Mouse (Mus musculus) gastrocnemius, adult 2 months (tissue): ENCODE measurements at regions not wholly inside any gene's neighbourhood (a gene's known extent, or its start where the extent isn't known, plus 50 kb on each side); places are given as distances from the start of the nearest gene placed in this dataset.

Experiments
- DNase-seq: peaks from one replicate; pipeline ENCODE4 v3.0.0; 2022
- H3K27ac ChIP-seq: fragments of 200-600 bp; 2 replicates; pipeline ENCODE4 v1.8.1; 2022; ENCODE audit warnings: mild to moderate bottlenecking
- H3K4me3 ChIP-seq: fragments of 200-600 bp; 2 replicates; pipeline ENCODE4 v1.8.1; 2022; ENCODE audit warnings: mild to moderate bottlenecking, moderate library complexity
- CTCF ChIP-seq: fragments of 200-600 bp; IDR thresholded peaks from 2 replicates; pipeline ENCODE4 v1.8.1; 2022; ENCODE audit warnings: antibody characterized with exemption, mild to moderate bottlenecking, moderate library complexity
- intact Hi-C: fragments of 180-260 bp; cut with DNase I; formaldehyde crosslinking; loops from one replicate; pipeline ENCODE4 v1.15.1; 2025

- Histone ChIP-seq H3K4me3 (no peak overlapping the region), H3K27ac (no peak overlapping the region)
- DNase-seq, result no peak
- TF ChIP-seq CTCF, result no peak
- intact Hi-C loops, result no loop called here
Observed at GRCm38 (mm10) chr6:11796361-11796760, 110.9 kb downstream of the Ndufa4 start.

GRCm38 (mm10) chr6:11793366-11793765, 113.9 kb downstream of the Ndufa4 start:
- H3K4me3 ChIP-seq, result peak overlapping the region; percentile 65
- peak; percentile 63 for TF ChIP-seq CTCF
- no peak overlapping the region for H3K27ac ChIP-seq
- intact Hi-C loops, result no loop called here
- DNase-seq, result no peak

GRCm38 (mm10) chr6:11792186-11792585, 115.1 kb downstream of the Ndufa4 start:
- intact Hi-C loops, result no loop called here
- TF ChIP-seq CTCF, result no peak

GRCm38 (mm10) chr6:11791056-11791455, 116.2 kb downstream of the Ndufa4 start:
- TF ChIP-seq CTCF, result no peak
- Histone ChIP-seq H3K27ac (no peak overlapping the region), H3K4me3 (no peak overlapping the region)
- no peak for DNase-seq
- intact Hi-C loops, result no loop called here

More at GRCm38 (mm10) chr6:11792186-11792585, 115.1 kb downstream of the Ndufa4 start:
- H3K27ac ChIP-seq, result no peak overlapping the region
- no peak for DNase-seq
- H3K4me3 ChIP-seq, result no peak overlapping the region

- Histone ChIP-seq H3K4me3 (no peak overlapping the region), H3K27ac (no peak overlapping the region)
- no peak for DNase-seq
- intact Hi-C loops, result no loop called here
- no peak for TF ChIP-seq CTCF
Observed at GRCm38 (mm10) chr6:11773992-11774391, 133.3 kb downstream of the Ndufa4 start.

GRCm38 (mm10) chr6:11762912-11763311, 144.4 kb downstream of the Ndufa4 start:
- TF ChIP-seq CTCF, result no peak
- intact Hi-C loops, result no loop called here

GRCm38 (mm10) chr6:11737667-11738066, 169.6 kb downstream of the Ndufa4 start:
- no peak for DNase-seq
- intact Hi-C loops, result no loop called here
- TF ChIP-seq CTCF, result no peak
- Histone ChIP-seq H3K4me3 (no peak overlapping the region), H3K27ac (no peak overlapping the region)

More at GRCm38 (mm10) chr6:11762912-11763311, 144.4 kb downstream of the Ndufa4 start:
- no peak for DNase-seq
- no peak overlapping the region for H3K4me3 ChIP-seq
- no peak overlapping the region for H3K27ac ChIP-seq

- Histone ChIP-seq H3K27ac (no peak overlapping the region), H3K4me3 (no peak overlapping the region)
- TF ChIP-seq CTCF, result no peak
- intact Hi-C loops, result no loop called here
- no peak for DNase-seq
Observed at GRCm38 (mm10) chr6:11731126-11731525, 176.2 kb downstream of the Ndufa4 start.

- TF ChIP-seq CTCF, result no peak
- no peak for DNase-seq
- intact Hi-C loops, result no loop called here
- Histone ChIP-seq H3K4me3 (no peak overlapping the region), H3K27ac (no peak overlapping the region)
Observed at GRCm38 (mm10) chr6:11730667-11731066, 176.6 kb downstream of the Ndufa4 start.

- TF ChIP-seq CTCF, result no peak
- DNase-seq, result no peak
- intact Hi-C loops, result no loop called here
- Histone ChIP-seq H3K4me3 (no peak overlapping the region), H3K27ac (no peak overlapping the region)
Observed at GRCm38 (mm10) chr6:11727806-11728205, 179.5 kb downstream of the Ndufa4 start.

- intact Hi-C loops, result no loop called here
- Histone ChIP-seq H3K27ac (no peak overlapping the region), H3K4me3 (no peak overlapping the region)
- no peak for TF ChIP-seq CTCF
- no peak for DNase-seq
Observed at GRCm38 (mm10) chr6:11727370-11727769, 179.9 kb downstream of the Ndufa4 start.

- intact Hi-C loops, result no loop called here
- TF ChIP-seq CTCF, result no peak
- no peak for DNase-seq
- Histone ChIP-seq H3K4me3 (no peak overlapping the region), H3K27ac (no peak overlapping the region)
Observed at GRCm38 (mm10) chr6:11723519-11723918, 183.8 kb downstream of the Ndufa4 start.

- Histone ChIP-seq H3K27ac (no peak overlapping the region), H3K4me3 (no peak overlapping the region; the same call in 1 of the 2 replicates)
- intact Hi-C loops, result no loop called here
- no peak for DNase-seq
- no peak for TF ChIP-seq CTCF
Observed at GRCm38 (mm10) chr6:11720274-11720673, 187.0 kb downstream of the Ndufa4 start.

GRCm38 (mm10) chr6:11710581-11710980, 196.7 kb downstream of the Ndufa4 start:
- intact Hi-C loops, result no loop called here

GRCm38 (mm10) chr6:11709465-11709864, 197.8 kb downstream of the Ndufa4 start:
- no peak for TF ChIP-seq CTCF
- DNase-seq, result no peak
- intact Hi-C loops, result no loop called here
- no peak overlapping the region for H3K4me3 ChIP-seq
- no peak overlapping the region for H3K27ac ChIP-seq

More at GRCm38 (mm10) chr6:11710581-11710980, 196.7 kb downstream of the Ndufa4 start:
- H3K4me3 ChIP-seq, result no peak overlapping the region
- no peak for TF ChIP-seq CTCF
- H3K27ac ChIP-seq, result no peak overlapping the region
- no peak for DNase-seq
